Mouse (Mus musculus): Measurements from ENCODE around the gene Clstn1. TPM values are rescaled to one million over a fixed set of nuclear protein-coding genes. Genes with fewer than 3 reads are reported as not detected.

The Clstn1 gene
- polyA plus RNA-seq (2014; fragmentation: Nextera tagmentation; extraction: Ambion mirVana), result 24.7 and 33.5 TPM in 2 replicates

DNA sequence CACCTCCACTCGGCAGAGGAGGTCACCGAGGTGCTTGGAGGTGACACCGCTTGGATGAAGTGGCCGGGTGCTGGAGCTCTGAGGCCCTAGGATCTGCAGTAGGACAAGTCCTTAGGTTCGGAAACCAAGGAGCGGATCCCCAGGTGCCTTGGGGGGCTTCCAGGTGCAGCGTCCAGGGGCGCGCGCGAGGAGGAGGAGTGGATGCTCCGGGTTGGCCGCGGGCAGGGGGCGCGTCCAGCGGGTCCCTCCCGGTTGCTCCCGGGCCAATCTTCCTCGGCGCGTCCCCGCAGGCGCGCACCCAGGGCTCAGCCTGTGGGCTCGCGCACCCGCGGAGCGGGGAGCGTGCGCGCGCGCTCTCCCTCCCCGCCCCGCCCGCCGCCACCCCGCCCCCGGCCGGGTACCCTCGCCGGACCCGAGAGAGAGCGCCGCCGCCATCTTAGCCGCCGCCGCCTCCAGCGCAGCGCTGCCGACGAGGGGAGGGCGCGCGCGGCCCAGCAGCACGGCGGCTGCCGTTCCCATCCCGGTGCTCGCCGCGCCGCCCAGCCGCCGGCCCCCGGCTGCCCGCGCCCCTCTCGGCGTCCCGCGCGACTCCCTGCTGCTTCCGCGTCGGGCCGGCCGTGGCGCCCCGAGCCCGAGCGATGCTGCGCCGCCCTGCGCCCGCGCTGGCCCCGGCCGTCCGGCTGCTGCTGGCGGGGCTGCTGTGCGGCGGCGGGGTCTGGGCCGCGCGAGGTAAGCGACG is at the start of gene Clstn1:
TSS of gene Clstn1 (plus strand) at position 425 of the 739 bp plus-strand sequence.
- peak within 1 kb of the TSS; percentile 94 for H3K4me2 ChIP-seq (replicated peaks; ENCODE audit: low read depth, low read length)
- peak within 1 kb of the TSS; percentile 86 for H3K4me3 ChIP-seq (ENCODE audit: low read length)
- under 1% methylated on average over 87 of the region's 103 CpGs for WGBS
- H3K27ac ChIP-seq (ENCODE audit: low read depth, low read length), result no peak within 1 kb of the TSS
- peak; percentile 86 for ATAC-seq (ENCODE audit: low FRiP score, low TSS enrichment)
- no peaks in the 10 kb centered on the region for H3K36me3 ChIP-seq (ENCODE audit: control insufficient read depth, insufficient read depth, low read length)
- no peaks in the 10 kb centered on the region; the same call in 1 of the 2 replicates for H3K9me3 ChIP-seq (ENCODE audit: control insufficient read depth, low read length)
- peaks cover 10% of the 10 kb centered on the region; the same call in 1 of the 2 replicates for H3K4me1 ChIP-seq (ENCODE audit: control insufficient read depth, insufficient read depth, low read length)
- H3K9ac ChIP-seq (ENCODE audit: low read depth, low read length), result peak within 1 kb of the TSS; percentile 89
- H3K27me3 ChIP-seq (ENCODE audit: control insufficient read depth, insufficient read depth, low read length), result peaks cover 20% of the 10 kb centered on the region

DNA sequence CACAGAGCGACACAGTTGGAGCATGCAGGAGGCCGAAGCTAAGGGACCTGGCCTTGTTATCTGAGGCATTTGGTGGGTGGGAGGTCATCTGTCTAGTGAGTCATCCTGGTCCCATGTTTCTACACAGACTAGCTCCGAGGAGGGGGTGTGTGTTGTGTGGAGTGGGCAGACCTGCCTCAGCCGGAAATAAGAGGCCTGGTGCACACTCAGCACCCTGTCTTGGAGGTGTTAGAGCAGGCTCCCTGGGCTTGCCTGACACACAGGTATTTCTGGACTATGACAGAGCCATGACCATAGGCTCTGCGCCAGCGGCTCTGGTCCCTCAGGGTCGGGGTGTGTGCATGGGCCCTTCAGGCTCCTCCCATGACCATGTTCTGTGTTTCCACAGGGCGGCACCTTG is 46.8 kb upstream of the Clstn1 start:
- ATAC-seq (ENCODE audit: low FRiP score, low TSS enrichment), result no peak
- no peak overlapping the region for H3K4me2 ChIP-seq (replicated peaks; ENCODE audit: low read depth, low read length)
- no peaks in the 10 kb centered on the region for H3K4me1 ChIP-seq (ENCODE audit: control insufficient read depth, insufficient read depth, low read length)
- 84% methylated on average over 8 of the region's 8 CpGs for WGBS
- H3K9ac ChIP-seq (ENCODE audit: low read depth, low read length), result no peak overlapping the region
- H3K27me3 ChIP-seq (ENCODE audit: control insufficient read depth, insufficient read depth, low read length), result no peaks in the 10 kb centered on the region
- H3K27ac ChIP-seq (ENCODE audit: low read depth, low read length), result no peak overlapping the region
- no peak overlapping the region for H3K4me3 ChIP-seq (ENCODE audit: low read length)
- H3K36me3 ChIP-seq (ENCODE audit: control insufficient read depth, insufficient read depth, low read length), result no peaks in the 10 kb centered on the region; the same call in 1 of the 2 replicates
- H3K9me3 ChIP-seq (ENCODE audit: control insufficient read depth, low read length), result no peaks in the 10 kb centered on the region

DNA sequence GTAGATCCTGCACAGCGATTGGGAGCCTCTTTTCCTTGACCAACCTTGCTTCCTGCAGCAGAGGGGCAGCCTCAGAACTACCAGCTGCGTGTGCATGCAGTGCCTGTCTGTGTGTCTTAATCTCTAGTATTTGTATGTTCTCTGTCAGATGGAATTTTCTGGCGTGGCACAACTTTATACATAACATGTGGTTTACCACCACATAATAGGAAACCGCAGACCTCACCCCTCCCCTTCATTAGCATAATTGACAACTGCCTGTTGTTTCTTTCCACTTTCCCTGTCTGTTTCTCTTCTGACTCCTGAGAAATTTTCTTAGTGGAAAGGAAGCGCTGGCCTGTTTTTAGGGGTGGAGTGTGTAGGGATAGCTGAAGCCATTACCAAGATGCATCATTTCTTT is 44.3 kb upstream of the Clstn1 start:
- WGBS, result 78% methylated on average over 5 of the region's 5 CpGs
- peaks cover 12% of the 10 kb centered on the region for H3K36me3 ChIP-seq (ENCODE audit: control insufficient read depth, insufficient read depth, low read length)
- H3K27ac ChIP-seq (ENCODE audit: low read depth, low read length), result no peak overlapping the region
- H3K4me3 ChIP-seq (ENCODE audit: low read length), result no peak overlapping the region
- no peaks in the 10 kb centered on the region for H3K27me3 ChIP-seq (ENCODE audit: control insufficient read depth, insufficient read depth, low read length)
- H3K4me1 ChIP-seq (ENCODE audit: control insufficient read depth, insufficient read depth, low read length), result no peaks in the 10 kb centered on the region
- H3K9me3 ChIP-seq (ENCODE audit: control insufficient read depth, low read length), result no peaks in the 10 kb centered on the region
- ATAC-seq (ENCODE audit: low FRiP score, low TSS enrichment), result no peak
- H3K9ac ChIP-seq (ENCODE audit: low read depth, low read length), result no peak overlapping the region
- no peak overlapping the region for H3K4me2 ChIP-seq (replicated peaks; ENCODE audit: low read depth, low read length)

DNA sequence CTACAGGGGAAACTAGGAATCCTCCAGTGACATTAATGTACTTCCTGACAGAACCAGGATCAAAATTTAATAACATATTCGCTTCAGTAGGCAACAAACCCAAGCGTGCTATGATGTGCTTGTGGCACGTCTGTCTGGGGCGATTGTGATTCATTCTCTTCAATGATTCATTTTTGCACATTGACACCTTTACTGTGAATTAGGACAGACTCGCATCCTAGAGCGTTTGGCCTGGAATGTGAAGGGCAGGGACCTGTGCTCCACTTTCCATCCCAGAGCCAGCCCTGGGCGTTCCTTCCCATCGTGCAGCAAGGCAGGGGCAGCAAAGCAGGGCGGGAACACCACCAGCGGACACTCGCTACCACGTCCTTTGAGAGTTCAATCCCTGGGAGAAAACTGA is 43.8 kb upstream of the Clstn1 start:
- Histone ChIP-seq H3K4me1 (ENCODE audit: control insufficient read depth, insufficient read depth, low read length) (no peaks in the 10 kb centered on the region), H3K36me3 (ENCODE audit: control insufficient read depth, insufficient read depth, low read length) (peaks cover 12% of the 10 kb centered on the region), H3K27ac (ENCODE audit: low read depth, low read length) (no peak overlapping the region), H3K9me3 (ENCODE audit: control insufficient read depth, low read length) (no peaks in the 10 kb centered on the region), H3K4me2 (replicated peaks; ENCODE audit: low read depth, low read length) (no peak overlapping the region), H3K4me3 (ENCODE audit: low read length) (no peak overlapping the region), H3K27me3 (ENCODE audit: control insufficient read depth, insufficient read depth, low read length) (no peaks in the 10 kb centered on the region), H3K9ac (ENCODE audit: low read depth, low read length) (no peak overlapping the region)
- no peak for ATAC-seq (ENCODE audit: low FRiP score, low TSS enrichment)
- WGBS, result 82% methylated on average over 12 of the region's 12 CpGs

DNA sequence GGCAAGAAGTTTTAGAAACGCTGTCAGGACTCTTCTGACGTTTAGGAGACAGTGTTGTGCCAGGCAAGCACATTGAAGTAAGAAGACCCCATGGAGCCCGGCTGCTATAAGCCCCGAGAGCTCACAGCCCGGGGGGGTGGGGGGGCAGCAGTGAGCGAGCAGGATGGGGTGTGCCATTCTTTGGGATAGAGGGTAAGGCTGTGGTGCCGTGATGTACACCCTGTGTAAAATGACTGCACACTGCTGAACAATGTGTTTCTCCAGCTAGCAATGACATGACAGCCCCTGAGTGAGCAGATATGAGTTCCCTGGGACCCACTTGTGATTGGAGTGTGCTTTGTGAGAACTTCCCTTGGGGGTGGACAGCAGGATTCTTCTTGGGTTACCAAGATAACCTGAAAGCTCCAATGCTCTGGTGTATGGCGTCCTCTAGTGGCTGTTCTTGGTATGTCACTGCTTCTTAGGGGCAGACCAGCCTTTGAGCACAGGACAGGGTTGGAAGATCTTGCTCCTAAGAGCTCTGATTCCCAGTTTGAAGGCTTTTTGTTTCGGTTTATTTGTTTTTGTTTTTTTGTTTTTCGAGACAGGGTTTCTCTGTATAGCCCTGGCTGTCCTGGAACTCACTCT is 43.2 kb upstream of the Clstn1 start:
- H3K27ac ChIP-seq (ENCODE audit: low read depth, low read length), result no peak overlapping the region
- 53% methylated on average over 10 of the region's 10 CpGs for WGBS
- 0 out of 2 replicates have a peak, but pooled peaks have one; percentile 5 for ATAC-seq (ENCODE audit: low FRiP score, low TSS enrichment)

GRCm38 (mm10) chr4:149544892-149545291 is 41.4 kb upstream of the Clstn1 start:
- Histone ChIP-seq H3K4me3 (ENCODE audit: low read length) (no peak overlapping the region), H3K27ac (ENCODE audit: low read depth, low read length) (0 out of 2 replicates have a peak overlapping the region, but pooled peaks have one; percentile 6), H3K4me2 (replicated peaks; ENCODE audit: low read depth, low read length) (no peak overlapping the region), H3K36me3 (ENCODE audit: control insufficient read depth, insufficient read depth, low read length) (peaks cover 16% of the 10 kb centered on the region), H3K9ac (ENCODE audit: low read depth, low read length) (no peak overlapping the region), H3K9me3 (ENCODE audit: control insufficient read depth, low read length) (no peaks in the 10 kb centered on the region), H3K4me1 (ENCODE audit: control insufficient read depth, insufficient read depth, low read length) (no peaks in the 10 kb centered on the region), H3K27me3 (ENCODE audit: control insufficient read depth, insufficient read depth, low read length) (no peaks in the 10 kb centered on the region)
- 57% methylated on average over 8 of the region's 8 CpGs for WGBS
- ATAC-seq (ENCODE audit: low FRiP score, low TSS enrichment), result peak; percentile 48

More for the DNA sequence above, 43.2 kb upstream of the Clstn1 start:
- Histone ChIP-seq H3K27me3 (ENCODE audit: control insufficient read depth, insufficient read depth, low read length) (no peaks in the 10 kb centered on the region), H3K4me1 (ENCODE audit: control insufficient read depth, insufficient read depth, low read length) (no peaks in the 10 kb centered on the region), H3K9ac (ENCODE audit: low read depth, low read length) (no peak overlapping the region), H3K9me3 (ENCODE audit: control insufficient read depth, low read length) (no peaks in the 10 kb centered on the region), H3K4me3 (ENCODE audit: low read length) (no peak overlapping the region), H3K36me3 (ENCODE audit: control insufficient read depth, insufficient read depth, low read length) (peaks cover 12% of the 10 kb centered on the region), H3K4me2 (replicated peaks; ENCODE audit: low read depth, low read length) (no peak overlapping the region)

GRCm38 (mm10) chr4:149546797-149547444 is 39.3 kb upstream of the Clstn1 start:
- no peak for ATAC-seq (ENCODE audit: low FRiP score, low TSS enrichment)
- Histone ChIP-seq H3K9ac (ENCODE audit: low read depth, low read length) (no peak overlapping the region), H3K4me3 (ENCODE audit: low read length) (no peak overlapping the region), H3K9me3 (ENCODE audit: control insufficient read depth, low read length) (no peaks in the 10 kb centered on the region), H3K27ac (ENCODE audit: low read depth, low read length) (no peak overlapping the region), H3K4me2 (replicated peaks; ENCODE audit: low read depth, low read length) (no peak overlapping the region), H3K36me3 (ENCODE audit: control insufficient read depth, insufficient read depth, low read length) (peaks cover 16% of the 10 kb centered on the region), H3K4me1 (ENCODE audit: control insufficient read depth, insufficient read depth, low read length) (no peaks in the 10 kb centered on the region), H3K27me3 (ENCODE audit: control insufficient read depth, insufficient read depth, low read length) (no peaks in the 10 kb centered on the region)
- 68% methylated on average over 9 of the region's 9 CpGs for WGBS

GRCm38 (mm10) chr4:149547523-149547922 is 38.7 kb upstream of the Clstn1 start:
- WGBS, result 76% methylated on average over 6 of the region's 6 CpGs
- Histone ChIP-seq H3K4me3 (ENCODE audit: low read length) (no peak overlapping the region), H3K27me3 (ENCODE audit: control insufficient read depth, insufficient read depth, low read length) (no peaks in the 10 kb centered on the region), H3K9ac (ENCODE audit: low read depth, low read length) (no peak overlapping the region), H3K27ac (ENCODE audit: low read depth, low read length) (no peak overlapping the region), H3K36me3 (ENCODE audit: control insufficient read depth, insufficient read depth, low read length) (peaks cover 16% of the 10 kb centered on the region), H3K4me1 (ENCODE audit: control insufficient read depth, insufficient read depth, low read length) (no peaks in the 10 kb centered on the region), H3K9me3 (ENCODE audit: control insufficient read depth, low read length) (no peaks in the 10 kb centered on the region), H3K4me2 (replicated peaks; ENCODE audit: low read depth, low read length) (no peak overlapping the region)
- ATAC-seq (ENCODE audit: low FRiP score, low TSS enrichment), result no peak

Data from kidney, embryonic 14.5 days (tissue).